Mouse (Mus musculus) kidney, postnatal 0 days (tissue): Measurements from ENCODE around the gene Gm11595. TPM values are rescaled to one million over a fixed set of nuclear protein-coding genes. Genes with fewer than 3 reads are reported as not detected.
"Not testable (repeated sequence)": the region's sequence is repeated elsewhere in the genome, so short reads cannot be mapped to it uniquely, and the experiment has no call there.

Experiments used
- ATAC-seq: fragments of 200-750 bp; cut with Nextera tagmentation; replicated peaks from 2 replicates; pipeline ENCODE4 v1.8.0; 2017; ENCODE audit warnings: low read depth, moderate number of reproducible peaks, moderate TSS enrichment, moderate library complexity; ENCODE audit not compliant: low FRiP score
- DNase-seq: peaks from one replicate; pipeline ENCODE4 v3.0.0-alpha.2; 2016; ENCODE audit warnings: low spot score
- H3K27ac ChIP-seq: fragments of 300-500 bp; sonication (generic); 2 replicates; pipeline ENCODE4 v1.5.1; 2014; ENCODE audit warnings: mild to moderate bottlenecking
- H3K27me3 ChIP-seq: fragments of 300-500 bp; sonication (generic); 2 replicates; pipeline ENCODE4 v1.6.1; 2014; ENCODE audit warnings: low read length, mixed read lengths; ENCODE audit not compliant: insufficient read depth
- H3K36me3 ChIP-seq: fragments of 300-500 bp; sonication (generic); 2 replicates; pipeline ENCODE4 v1.6.1; 2014; ENCODE audit warnings: low read length, mixed read lengths; ENCODE audit not compliant: insufficient read depth
- H3K4me1 ChIP-seq: fragments of 300-500 bp; sonication (generic); replicated peaks from 2 replicates; pipeline ENCODE4 v1.6.1; 2014; ENCODE audit warnings: antibody characterized with exemption, low read length, mixed read lengths; ENCODE audit not compliant: insufficient read depth
- H3K4me2 ChIP-seq: fragments of 300-500 bp; sonication (generic); 2 replicates; pipeline ENCODE4 v1.6.1; 2014; ENCODE audit warnings: mild to moderate bottlenecking, low read length, moderate library complexity, mixed read lengths
- H3K4me3 ChIP-seq: fragments of 300-500 bp; sonication (generic); replicated peaks from 2 replicates; pipeline ENCODE4 v1.5.1; 2014; ENCODE audit warnings: low read depth, low read length
- H3K9ac ChIP-seq: fragments of 300-500 bp; sonication (generic); 2 replicates; pipeline ENCODE4 v1.6.1; 2014; ENCODE audit warnings: low read depth, low read length
- H3K9me3 ChIP-seq: fragments of 300-500 bp; sonication (generic); replicated peaks from 2 replicates; pipeline ENCODE4 v1.6.1; 2016; ENCODE audit warnings: low read length, inconsistent platforms, mixed read lengths
- CTCF ChIP-seq: IDR thresholded peaks from 2 replicates; pipeline ENCODE4 v1.5.1; 2016; ENCODE audit warnings: antibody characterized with exemption, low read depth, mild to moderate bottlenecking, moderate library complexity
- WGBS: fragments of 180-500 bp; shearing (Covaris S2); extraction: QIAGEN DNeasy Blood & Tissue Kit; methylation state at CpG from one replicate; pipeline ENCODE4 v1.1.7; 2014; 5-methylcytosine and 5-hydroxymethylcytosine counted together
- polyA plus RNA-seq: library from polyadenylated mRNA; unstranded; fragments of >200 nt; fragmentation: Nextera tagmentation; extraction: Ambion mirVana; gene quantifications from 2 replicates; pipeline ENCODE4 v1.2.1, GENCODE M21; 2015

Gene Gm11595
- not detected in 2 replicates for polyA plus RNA-seq

DNA sequence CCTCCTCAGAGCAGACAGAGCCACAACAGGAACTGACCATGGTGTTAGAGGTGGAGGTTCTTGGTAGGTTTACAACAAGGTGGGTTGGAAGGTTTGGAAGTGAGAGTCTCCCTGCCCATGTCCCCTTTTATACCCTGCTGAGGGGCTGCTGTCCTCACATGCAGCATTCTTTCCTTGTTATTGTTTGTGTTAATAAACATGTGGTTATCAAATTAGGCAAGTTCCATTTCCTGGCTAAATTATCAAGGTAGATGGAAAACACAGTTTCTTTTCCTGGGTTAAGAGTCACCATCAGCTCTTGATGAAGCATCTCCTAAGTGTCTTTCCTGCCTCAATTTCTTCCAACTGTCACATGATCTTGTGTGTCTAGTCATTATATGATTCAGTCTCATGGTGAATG is at the start of gene Gm11595:
Gene Gm11595 (minus strand): TSS at position 101 of the 400 bp plus-strand sequence.
- not testable (repeated sequence) for H3K36me3 ChIP-seq, DNase-seq, H3K27me3 ChIP-seq, ATAC-seq, H3K4me1 ChIP-seq, H3K27ac ChIP-seq, H3K9me3 ChIP-seq, H3K4me2 ChIP-seq, H3K9ac ChIP-seq, H3K4me3 ChIP-seq

DNA sequence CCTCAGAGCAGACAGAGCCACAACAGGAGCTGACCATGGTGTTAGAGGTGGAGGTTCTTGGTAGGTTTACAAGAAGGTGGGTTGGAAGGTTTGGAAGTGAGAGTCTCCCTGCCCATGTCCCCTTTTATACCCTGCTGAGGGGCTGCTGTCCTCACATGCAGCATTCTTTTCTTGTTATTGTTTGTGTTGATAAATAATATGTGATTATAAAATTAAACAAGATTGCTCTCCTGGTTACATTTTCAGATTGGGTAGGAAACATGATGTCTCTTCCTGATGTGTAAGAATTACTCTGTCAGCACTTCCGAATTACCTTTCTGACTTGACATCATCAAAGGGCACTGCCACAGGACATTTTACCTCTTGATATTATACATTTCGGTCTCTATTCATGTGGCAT is 42.9 kb upstream of the Gm11595 start, which contains the start of gene Gm11564:
Gene Gm11564 (minus strand): TSS at position 101 of the 400 bp plus-strand sequence.
- H3K9ac ChIP-seq, H3K4me1 ChIP-seq, H3K27ac ChIP-seq, H3K9me3 ChIP-seq, ATAC-seq, DNase-seq, H3K4me3 ChIP-seq, H3K4me2 ChIP-seq, H3K27me3 ChIP-seq, H3K36me3 ChIP-seq: not testable (repeated sequence)
- WGBS: 82% methylated on average over 2 of the region's 2 CpGs

DNA sequence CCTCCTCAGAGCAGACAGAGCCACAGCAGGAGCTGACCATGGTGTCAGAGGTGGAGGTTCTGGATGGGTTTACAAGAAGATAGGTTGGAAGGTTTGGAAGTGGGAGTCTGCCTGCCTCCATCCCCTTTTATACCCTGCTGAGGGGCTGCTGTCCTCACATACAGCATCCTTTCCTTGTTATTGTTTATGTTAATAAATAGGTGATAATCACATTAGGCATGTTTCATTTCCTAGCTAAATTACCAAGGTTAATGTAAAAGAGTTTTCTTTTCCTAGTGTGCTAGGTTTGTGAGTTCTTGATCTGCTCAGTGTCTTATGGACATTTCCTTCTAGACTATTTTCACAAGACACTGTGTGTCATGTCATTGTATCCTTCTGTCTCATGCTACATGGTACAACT is 37.1 kb upstream of the Gm11595 start, which contains the start of gene Krtap4-13:
Gene Krtap4-13 (minus strand): TSS at position 101 of the 400 bp plus-strand sequence.
- not testable (repeated sequence) for H3K4me2 ChIP-seq, H3K9me3 ChIP-seq, H3K4me3 ChIP-seq, H3K9ac ChIP-seq, ATAC-seq, H3K27me3 ChIP-seq, H3K4me1 ChIP-seq, H3K27ac ChIP-seq, DNase-seq, H3K36me3 ChIP-seq

DNA sequence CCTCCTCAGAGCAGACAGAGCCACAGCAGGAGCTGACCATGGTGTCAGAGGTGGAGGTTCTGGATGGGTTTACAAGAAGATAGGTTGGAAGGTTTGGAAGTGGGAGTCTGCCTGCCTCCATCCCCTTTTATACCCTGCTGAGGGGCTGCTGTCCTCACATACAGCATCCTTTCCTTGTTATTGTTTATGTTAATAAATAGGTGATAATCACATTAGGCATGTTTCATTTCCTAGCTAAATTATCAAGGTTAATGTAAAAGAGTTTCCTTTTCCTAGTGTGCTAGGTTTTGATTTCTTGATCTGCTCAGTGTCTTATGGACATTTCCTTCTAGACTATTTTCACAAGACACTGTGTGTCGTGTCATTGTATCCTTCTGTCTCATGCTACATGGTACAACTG is 31.6 kb upstream of the Gm11595 start, which contains the start of gene Gm11554:
Gene Gm11554 (minus strand): TSS at position 101 of the 400 bp plus-strand sequence.
- H3K27me3 ChIP-seq, H3K36me3 ChIP-seq, DNase-seq, ATAC-seq, H3K4me2 ChIP-seq, H3K4me1 ChIP-seq, H3K4me3 ChIP-seq, H3K9ac ChIP-seq, H3K27ac ChIP-seq, H3K9me3 ChIP-seq: not testable (repeated sequence)
- WGBS: no CpG with 5 or more reads among the region's 1 CpGs

DNA sequence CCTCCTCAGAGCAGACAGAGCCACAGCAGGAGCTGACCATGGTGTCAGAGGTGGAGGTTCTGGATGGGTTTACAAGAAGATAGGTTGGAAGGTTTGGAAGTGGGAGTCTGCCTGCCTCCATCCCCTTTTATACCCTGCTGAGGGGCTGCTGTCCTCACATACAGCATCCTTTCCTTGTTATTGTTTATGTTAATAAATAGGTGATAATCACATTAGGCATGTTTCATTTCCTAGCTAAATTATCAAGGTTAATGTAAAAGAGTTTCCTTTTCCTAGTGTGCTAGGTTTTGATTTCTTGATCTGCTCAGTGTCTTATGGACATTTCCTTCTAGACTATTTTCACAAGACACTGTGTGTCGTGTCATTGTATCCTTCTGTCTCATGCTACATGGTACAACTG is 26.1 kb upstream of the Gm11595 start, which contains the start of gene Gm11569:
Gene Gm11569 (minus strand): TSS at position 101 of the 400 bp plus-strand sequence.
- H3K9me3 ChIP-seq, H3K9ac ChIP-seq, H3K27ac ChIP-seq, H3K4me1 ChIP-seq, H3K36me3 ChIP-seq, ATAC-seq, H3K27me3 ChIP-seq, H3K4me3 ChIP-seq, H3K4me2 ChIP-seq, DNase-seq: not testable (repeated sequence)
- WGBS: no CpG with 5 or more reads among the region's 1 CpGs

DNA sequence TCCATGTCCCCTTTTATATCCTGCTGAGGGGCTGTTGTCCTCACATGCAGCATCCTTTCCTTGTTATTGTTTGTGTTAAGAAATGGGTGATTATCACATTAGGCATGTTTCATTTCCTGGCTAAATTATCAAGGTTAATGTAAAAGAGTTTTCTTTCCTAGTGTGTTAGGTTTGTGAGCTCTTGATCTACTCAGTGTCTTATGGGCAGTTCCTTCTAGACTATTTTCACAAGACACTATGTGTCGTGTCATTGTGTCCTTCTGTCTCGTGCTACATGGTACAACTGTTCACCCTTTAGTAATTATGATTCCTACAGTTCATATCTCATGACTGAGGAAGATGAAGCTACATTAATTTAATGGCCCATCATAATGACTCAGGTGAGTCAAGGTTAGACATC is 20.7 kb upstream of the Gm11595 start, which contains the start of gene Gm11596:
Gene Gm11596 (minus strand): TSS at position 101 of the 400 bp plus-strand sequence.
- H3K4me3 ChIP-seq: no peak within 1 kb of the TSS
- H3K4me1 ChIP-seq: no peaks in the 10 kb centered on the region
- H3K9me3 ChIP-seq: no peaks in the 10 kb centered on the region
- TF ChIP-seq CTCF: no peak
- H3K36me3 ChIP-seq: no peaks in the 10 kb centered on the region
- no peak for DNase-seq
- H3K9ac ChIP-seq: no peak within 1 kb of the TSS
- no peaks in the 10 kb centered on the region for H3K27me3 ChIP-seq
- no peak within 1 kb of the TSS for H3K4me2 ChIP-seq
- WGBS: 69% methylated on average over 2 of the region's 2 CpGs
- H3K27ac ChIP-seq: no peak within 1 kb of the TSS
- ATAC-seq: no peak

DNA sequence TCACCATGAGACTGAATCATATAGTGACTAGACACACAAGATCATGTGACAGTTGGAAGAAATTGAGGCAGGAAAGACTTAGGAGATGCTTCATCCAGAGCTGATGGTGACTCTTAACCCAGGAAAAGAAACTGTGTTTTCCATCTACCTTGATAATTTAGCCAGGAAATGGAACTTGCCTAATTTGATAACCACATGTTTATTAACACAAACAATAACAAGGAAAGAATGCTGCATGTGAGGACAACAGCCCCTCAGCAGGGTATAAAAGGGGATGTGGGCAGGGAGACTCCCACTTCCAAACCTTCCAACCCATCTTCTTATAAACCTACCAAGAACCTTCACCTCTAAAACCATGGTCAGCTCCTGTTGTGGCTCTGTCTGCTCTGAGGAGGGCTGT is 12.2 kb upstream of the Gm11595 start, which contains the start of gene Krtap4-9:
Gene Krtap4-9 (plus strand): TSS at position 301 of the 400 bp plus-strand sequence.
- not testable (repeated sequence) for H3K4me3 ChIP-seq, H3K27ac ChIP-seq, DNase-seq, H3K27me3 ChIP-seq, H3K9me3 ChIP-seq, H3K9ac ChIP-seq, H3K4me2 ChIP-seq, H3K4me1 ChIP-seq, ATAC-seq, H3K36me3 ChIP-seq
